Mouse (Mus musculus) heart, adult 2 months (tissue): Measurements from ENCODE around the gene Ube2o. TPM values are rescaled to one million over a fixed set of nuclear protein-coding genes. Genes with fewer than 3 reads are reported as not detected.
A peak's percentile ranks its signal among the peaks of the same experiment; 100 is the strongest.

Source experiments
- DNase-seq, 2 experiments: peaks; one replicate each; pipeline ENCODE4 v3.0.0; 2021
- H3K27ac ChIP-seq: fragments of 200-600 bp; 2 replicates; pipeline ENCODE4 v1.8.1; 2022
- H3K27me3 ChIP-seq: fragments of 200-500 bp; 2 replicates; pipeline ENCODE4 v1.6.1; 2012; ENCODE audit warnings: mild to moderate bottlenecking, low read length, inconsistent platforms, mixed read lengths; ENCODE audit not compliant: control insufficient read depth, insufficient read depth
- H3K36me3 ChIP-seq: fragments of 200-500 bp; 2 replicates; pipeline ENCODE4 v1.6.1; 2012; ENCODE audit warnings: low read length, inconsistent platforms; ENCODE audit not compliant: control insufficient read depth, insufficient read depth
- H3K4me1 ChIP-seq: fragments of 200-500 bp; 2 replicates; pipeline ENCODE4 v1.6.1; 2011; ENCODE audit warnings: low read length; ENCODE audit not compliant: control insufficient read depth, insufficient read depth
- H3K4me3 ChIP-seq: fragments of 200-600 bp; 2 replicates; pipeline ENCODE4 v1.8.1; 2022
- H3K79me2 ChIP-seq: fragments of 200-500 bp; replicated peaks from 2 replicates; pipeline ENCODE4 v1.6.1; 2012; ENCODE audit warnings: mild to moderate bottlenecking, inconsistent platforms, low read length, moderate library complexity, mixed read lengths; ENCODE audit not compliant: control insufficient read depth, insufficient read depth
- H3K9ac ChIP-seq: fragments of 200-500 bp; 2 replicates; pipeline ENCODE4 v1.6.1; 2012; ENCODE audit warnings: low read depth, mild to moderate bottlenecking, control low read depth, inconsistent platforms, low read length, mixed read lengths
- CTCF ChIP-seq: fragments of 200-600 bp; IDR thresholded peaks from 2 replicates; pipeline ENCODE4 v1.8.1; 2022; ENCODE audit warnings: antibody characterized with exemption, mild to moderate bottlenecking, moderate library complexity
- EP300 ChIP-seq: fragments of 200-500 bp; IDR thresholded peaks from 2 replicates; pipeline ENCODE4 v1.6.1; 2011; ENCODE audit warnings: low read depth, low read length, control low read depth; ENCODE audit not compliant: insufficient read depth
- POLR2A ChIP-seq: fragments of 200-500 bp; IDR thresholded peaks from 2 replicates; pipeline ENCODE4 v1.6.1; 2011; ENCODE audit warnings: mild to moderate bottlenecking, low read depth, low read length, control low read depth; ENCODE audit not compliant: insufficient read depth
- WGBS: fragments of 180-500 bp; shearing (Covaris S2); methylation state at CpG from one replicate; pipeline ENCODE4 v1.1.7; 2018; 5-methylcytosine and 5-hydroxymethylcytosine counted together
- intact Hi-C: fragments of 180-260 bp; cut with DNase I; formaldehyde crosslinking; loops from one replicate; pipeline ENCODE4 v1.15.1; 2025
- polyA plus RNA-seq: library from polyadenylated mRNA; depleted of rRNA; stranded (reverse); fragments of >200 nt; gene quantifications from 2 replicates; pipeline ENCODE4 v1.2.3, GENCODE M21; 2012
- total RNA-seq, 2 experiments: library from RNA; stranded (reverse); gene quantifications; 2 replicates each; pipeline ENCODE4 v1.2.3; 2021

Ube2o gene
- total and polyA plus RNA-seq, 3 experiments = 24.8 to 36.3 (median 26.4) TPM

- H3K36me3 ChIP-seq = no peaks in the 10 kb centered on the region
- H3K79me2 ChIP-seq = no peaks in the 10 kb centered on the region; the same call in none of the 2 replicates
- no peak overlapping the region for H3K9ac ChIP-seq
- H3K27me3 ChIP-seq = no peaks in the 10 kb centered on the region
- DNase-seq = no peak
- intact Hi-C loops = loop anchor here (2.0 kb wide), 1 partner anchor 31 kb away; the partner anchor contains the start of gene Aanat
- no peak overlapping the region for H3K4me3 ChIP-seq
- H3K4me1 ChIP-seq = peaks cover 21% of the 10 kb centered on the region
- no peak for TF ChIP-seq EP300
- TF ChIP-seq CTCF = no peak
- TF ChIP-seq POLR2A = no peak
- H3K27ac ChIP-seq = no peak overlapping the region
- WGBS = 41% methylated on average over 1 of the region's 1 CpGs
Observed at GRCm38 (mm10) chr11:116555572-116555971, 25.7 kb downstream of the Ube2o start.

GRCm38 (mm10) chr11:116554171-116554878 lies 26.9 kb downstream of the Ube2o start:
- Histone ChIP-seq H3K9ac (no peak overlapping the region), H3K79me2 (no peaks in the 10 kb centered on the region; the same call in none of the 2 replicates), H3K36me3 (no peaks in the 10 kb centered on the region), H3K4me3 (no peak overlapping the region), H3K27ac (no peak overlapping the region), H3K27me3 (no peaks in the 10 kb centered on the region), H3K4me1 (peaks cover 25% of the 10 kb centered on the region)
- peak; percentile 36 to 42 for DNase-seq
- peak; percentile 89 for TF ChIP-seq CTCF
- no peak for TF ChIP-seq EP300
- intact Hi-C loops = loop anchor here (1.0 to 2.0 kb wide), 2 partner anchors 32 to 75 kb away; partner anchors contain the start of gene Aanat
- 15% methylated on average over 12 of the region's 12 CpGs for WGBS

- no peaks in the 10 kb centered on the region; the same call in none of the 2 replicates for H3K79me2 ChIP-seq
- H3K4me1 ChIP-seq = peaks cover 24% of the 10 kb centered on the region
- H3K27me3 ChIP-seq = no peaks in the 10 kb centered on the region
- WGBS = 79% methylated on average over 1 of the region's 1 CpGs
- TF ChIP-seq EP300 (no peak), CTCF (no peak), POLR2A (no peak)
- no peak for DNase-seq
- no peak overlapping the region for H3K4me3 ChIP-seq
- intact Hi-C loops = no loop called here
- no peaks in the 10 kb centered on the region for H3K36me3 ChIP-seq
- H3K9ac ChIP-seq = no peak overlapping the region
- H3K27ac ChIP-seq = no peak overlapping the region
Observed at GRCm38 (mm10) chr11:116552194-116552593, 29.1 kb downstream of the Ube2o start.

GRCm38 (mm10) chr11:116550748-116551147 lies 30.5 kb downstream of the Ube2o start:
- H3K4me3 ChIP-seq = no peak overlapping the region
- peak in 1 of 2 experiments; percentile 41 for DNase-seq
- H3K36me3 ChIP-seq = no peaks in the 10 kb centered on the region
- TF ChIP-seq CTCF = no peak
- TF ChIP-seq EP300 = no peak
- TF ChIP-seq POLR2A = no peak
- peak overlapping the region; percentile 45 for H3K27ac ChIP-seq
- H3K4me1 ChIP-seq = peaks cover 15% of the 10 kb centered on the region
- H3K79me2 ChIP-seq = no peaks in the 10 kb centered on the region; the same call in none of the 2 replicates
- intact Hi-C loops = no loop called here
- H3K27me3 ChIP-seq = no peaks in the 10 kb centered on the region
- peak overlapping the region; percentile 12; the same call in 1 of the 2 replicates for H3K9ac ChIP-seq
- WGBS = 14% methylated on average over 7 of the region's 7 CpGs

- H3K27ac ChIP-seq = 0 out of 2 replicates have a peak overlapping the region, but pooled peaks have one; percentile 31
- H3K79me2 ChIP-seq = no peaks in the 10 kb centered on the region; the same call in none of the 2 replicates
- peak in 1 of 2 experiments; percentile 24 for DNase-seq
- no peak overlapping the region for H3K9ac ChIP-seq
- no peak for TF ChIP-seq EP300
- TF ChIP-seq CTCF = no peak
- TF ChIP-seq POLR2A = no peak
- H3K36me3 ChIP-seq = no peaks in the 10 kb centered on the region
- intact Hi-C loops = no loop called here
- WGBS = 48% methylated on average over 11 of the region's 11 CpGs
- no peak overlapping the region for H3K4me3 ChIP-seq
- no peaks in the 10 kb centered on the region for H3K27me3 ChIP-seq
- peaks cover 13% of the 10 kb centered on the region for H3K4me1 ChIP-seq
Observed at GRCm38 (mm10) chr11:116549273-116550038, 31.8 kb downstream of the Ube2o start.
